Mouse (Mus musculus) heart, adult 11 months (tissue): Measurements from ENCODE around the gene Pelp1.

ENCODE experiments used
- DNase-seq: peaks from one replicate; pipeline ENCODE4 v3.0.0; 2022

Pelp1 gene

GRCm38 (mm10) chr11:70419486-70419885, 9.7 kb upstream of the Pelp1 start:
- DNase-seq: no peak

- DNase-seq: no peak
Measured at GRCm38 (mm10) chr11:70418199-70418598, 8.4 kb upstream of the Pelp1 start.

GRCm38 (mm10) chr11:70413961-70414360, 4.1 kb upstream of the Pelp1 start:
- peak; percentile 86 for DNase-seq

GRCm38 (mm10) chr11:70412591-70412990, 2.8 kb upstream of the Pelp1 start:
- DNase-seq: no peak

- DNase-seq: no peak
Measured at GRCm38 (mm10) chr11:70410297-70410643, 439 bp upstream of the Pelp1 start.

GRCm38 (mm10) chr11:70403598-70403997, 6.2 kb downstream of the Pelp1 start:
- peak; percentile 96 for DNase-seq

GRCm38 (mm10) chr11:70389421-70389820, 20.4 kb downstream of the Pelp1 start:
- peak; percentile 62 for DNase-seq

- DNase-seq: peak; percentile 66
Measured at GRCm38 (mm10) chr11:70387436-70387835, 22.4 kb downstream of the Pelp1 start.

GRCm38 (mm10) chr11:70384136-70384535, 25.7 kb downstream of the Pelp1 start:
- peak; percentile 21 for DNase-seq

GRCm38 (mm10) chr11:70381330-70381729, 28.5 kb downstream of the Pelp1 start:
- DNase-seq: peak; percentile 4

- peak; percentile 82 for DNase-seq
Measured at GRCm38 (mm10) chr11:70380478-70381005, 29.3 kb downstream of the Pelp1 start.

- DNase-seq: peak; percentile 80
Measured at GRCm38 (mm10) chr11:70376054-70376453, 33.8 kb downstream of the Pelp1 start.

- DNase-seq: peak; percentile 77
Measured at GRCm38 (mm10) chr11:70374302-70374701, 35.5 kb downstream of the Pelp1 start.

GRCm38 (mm10) chr11:70372849-70373557, 36.8 kb downstream of the Pelp1 start:
- DNase-seq: peak; percentile 74

GRCm38 (mm10) chr11:70372396-70372795, 37.4 kb downstream of the Pelp1 start:
- DNase-seq: peak; percentile 57

GRCm38 (mm10) chr11:70368626-70369025, 41.2 kb downstream of the Pelp1 start:
- peak; percentile 35 for DNase-seq

- peak; percentile 45 for DNase-seq
Measured at GRCm38 (mm10) chr11:70367701-70368100, 42.1 kb downstream of the Pelp1 start.

- DNase-seq: peak; percentile 86
Measured at GRCm38 (mm10) chr11:70351868-70352267, 58.0 kb downstream of the Pelp1 start, which contains the start of gene Alox15. Gene Alox15 (minus strand): TSS chr11:70352031.

- peak; percentile 68 for DNase-seq
Measured at GRCm38 (mm10) chr11:70348630-70349029, 61.2 kb downstream of the Pelp1 start.

GRCm38 (mm10) chr11:70347861-70348260, 62.0 kb downstream of the Pelp1 start:
- peak; percentile 75 for DNase-seq

- peak; percentile 76 for DNase-seq
Measured at GRCm38 (mm10) chr11:70345546-70345945, 64.3 kb downstream of the Pelp1 start.

- DNase-seq: peak; percentile 53
Measured at GRCm38 (mm10) chr11:70345061-70345460, 64.8 kb downstream of the Pelp1 start.
